13 mouse cellular contexts compared by ENCODE assay signal in the genomic region with DNA sequence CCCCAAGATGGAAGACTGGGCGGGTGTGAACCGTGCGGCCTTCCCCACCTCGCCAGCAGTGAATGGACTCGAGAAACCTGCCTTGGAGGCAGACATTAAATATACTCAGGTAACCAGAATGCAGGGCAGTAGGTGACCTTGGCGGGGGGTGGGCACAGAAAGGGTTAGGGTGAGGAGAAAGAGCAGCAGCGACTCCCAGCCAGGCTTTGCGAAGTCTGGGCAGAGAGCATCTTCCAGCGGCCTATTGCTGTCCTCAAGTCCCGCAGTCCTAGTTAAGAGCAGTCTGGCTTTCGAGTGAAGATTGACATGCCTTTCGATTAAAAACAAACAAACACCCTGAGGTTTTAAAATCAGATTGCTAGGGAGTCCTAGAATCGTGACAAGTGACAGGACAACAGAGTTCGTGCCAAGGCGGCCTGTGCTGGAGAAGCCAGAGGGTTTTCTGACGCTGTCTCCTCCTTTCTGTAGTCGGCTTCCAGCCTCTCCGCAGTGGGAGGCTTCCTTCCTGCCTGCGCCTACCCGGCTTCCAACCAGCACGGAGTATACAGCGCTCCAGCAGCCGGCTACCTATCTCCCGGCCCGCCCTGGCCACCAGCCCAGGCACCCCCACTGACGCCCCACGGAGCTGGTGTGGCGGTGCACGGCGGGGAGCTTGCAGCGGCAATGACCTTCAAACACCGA. TPM values are rescaled to one million over a fixed set of nuclear protein-coding genes. Genes with fewer than 3 reads are reported as not detected.
DNase-seq lines count a peak whose midpoint lies in the region; ATAC-seq and TF ChIP-seq lines count a peak whose summit lies in the region.
"Had no signal": no experiment of that assay in that cellular context is flagged by ENCODE, and none has a peak within 500 bp of the region (broad histone marks: within the 10 kb centered on the region; RNA-seq: fewer than 3 reads in every experiment).

No protein-coding gene starts in this region.

- ATAC-seq in lung, embryonic 16.5 days (ENCODE audit: low read depth), result peak; percentile 49; the same call in 1 of the 2 replicates
- no peak for ATAC-seq in lung, postnatal 0 days
- ATAC-seq in forebrain, embryonic 14.5 days, result peak; percentile 48; the same call in 1 of the 2 replicates
- no peak for ATAC-seq in neural tube, embryonic 13.5 days (ENCODE audit: low read depth)
- ATAC-seq in CD4-positive, CD25-positive, alpha-beta regulatory T cell, adult 4 months, result no peak

- no peak overlapping the region for H3K4me3 ChIP-seq in lung, embryonic 16.5 days (ENCODE audit: low read length)
- no peak overlapping the region for H3K4me3 ChIP-seq in lung, postnatal 0 days (ENCODE audit: low read depth, low read length)
- H3K4me3 ChIP-seq in forebrain, embryonic 14.5 days (ENCODE audit: low read depth, low read length), result no peak overlapping the region
- peak overlapping the region; percentile 17; the same call in 1 of the 2 replicates for H3K4me3 ChIP-seq in neural tube, embryonic 13.5 days
- H3K4me3 ChIP-seq: liver, embryonic 15.5 days had no signal

- no peak for TF ChIP-seq CTCF in lung, postnatal 0 days (IDR thresholded peaks at IDR 0.05)

- H3K27ac ChIP-seq in lung, embryonic 16.5 days (ENCODE audit: low read length), result no peak overlapping the region
- no peak overlapping the region for H3K27ac ChIP-seq in lung, postnatal 0 days (ENCODE audit: low read length)
- no peak overlapping the region for H3K27ac ChIP-seq in forebrain, embryonic 14.5 days (ENCODE audit: low read depth, low read length)
- H3K27ac ChIP-seq in neural tube, embryonic 13.5 days (replicated peaks), result no peak overlapping the region
- H3K27ac ChIP-seq: liver, embryonic 15.5 days had no signal

- H3K9ac ChIP-seq in lung, embryonic 16.5 days (ENCODE audit: low read length), result no peak overlapping the region
- H3K9ac ChIP-seq in lung, postnatal 0 days (replicated peaks; ENCODE audit: low read depth), result no peak overlapping the region
- H3K9ac ChIP-seq in forebrain, embryonic 14.5 days (ENCODE audit: low read length), result no peak overlapping the region
- H3K9ac ChIP-seq in neural tube, embryonic 13.5 days, result no peak overlapping the region
- H3K9ac ChIP-seq: liver, embryonic 15.5 days had no signal

- WGBS in lung, embryonic 16.5 days, result 2% methylated on average over 32 of the region's 32 CpGs
- 1% methylated on average over 32 of the region's 32 CpGs for WGBS in lung, postnatal 0 days
- 1% methylated on average over 32 of the region's 32 CpGs for WGBS in forebrain, embryonic 14.5 days
- WGBS in neural tube, embryonic 13.5 days, result under 1% methylated on average over 32 of the region's 32 CpGs

- no peak for TF ChIP-seq EP300 in lung, postnatal 0 days (IDR thresholded peaks at IDR 0.05)

- H3K27me3 ChIP-seq in lung, embryonic 16.5 days (ENCODE audit: control insufficient read depth, insufficient read depth, low read depth, low read length), result peaks cover 89% of the 10 kb centered on the region
- peaks cover 87% of the 10 kb centered on the region for H3K27me3 ChIP-seq in lung, postnatal 0 days (replicated peaks; ENCODE audit: insufficient read depth, low read length)
- peaks cover 91% of the 10 kb centered on the region for H3K27me3 ChIP-seq in forebrain, embryonic 14.5 days (replicated peaks; ENCODE audit: control insufficient read depth, insufficient read depth, low read length)
- H3K27me3 ChIP-seq in neural tube, embryonic 13.5 days, result peaks cover 93% of the 10 kb centered on the region

- H3K4me2 ChIP-seq in lung, embryonic 16.5 days (ENCODE audit: low read depth, low read length), result no peak overlapping the region
- no peak overlapping the region for H3K4me2 ChIP-seq in lung, postnatal 0 days (replicated peaks; ENCODE audit: low read depth, low read length)
- no peak overlapping the region for H3K4me2 ChIP-seq in forebrain, embryonic 14.5 days (ENCODE audit: low read length)
- peak overlapping the region; percentile 14; the same call in 1 of the 2 replicates for H3K4me2 ChIP-seq in neural tube, embryonic 13.5 days
- H3K4me2 ChIP-seq: liver, embryonic 15.5 days had no signal

- H3K36me3 ChIP-seq in lung, embryonic 16.5 days (ENCODE audit: control insufficient read depth, insufficient read depth, low read length), result no peaks in the 10 kb centered on the region
- H3K36me3 ChIP-seq in lung, postnatal 0 days (ENCODE audit: insufficient read depth, low read length), result no peaks in the 10 kb centered on the region
- H3K36me3 ChIP-seq in forebrain, embryonic 14.5 days (ENCODE audit: control insufficient read depth, insufficient read depth, low read length), result no peaks in the 10 kb centered on the region
- no peaks in the 10 kb centered on the region for H3K36me3 ChIP-seq in neural tube, embryonic 13.5 days
- H3K36me3 ChIP-seq: liver, embryonic 15.5 days had no signal

- peak; percentile 80 for DNase-seq in heart, adult 11 months
- no peak for DNase-seq in heart, postnatal 25 days (ENCODE audit: low spot score)
- DNase-seq in lung, postnatal 0 days (ENCODE audit: low spot score), result no peak
- DNase-seq in forebrain, embryonic 14.5 days (ENCODE audit: low spot score), result no peak
- DNase-seq in MN1 (ENCODE audit: low spot score), result no peak
- DNase-seq: B cell, adult 2 months; cerebellum, adult 9-10 months had no signal

- intact Hi-C loops in heart, postnatal 25 days (cut with DNase I), result loop anchor here (10.0 kb wide), 1 partner anchor 667 kb away; no protein-coding TSS in a partner anchor

- no peaks in the 10 kb centered on the region for H3K9me3 ChIP-seq in lung, embryonic 16.5 days (ENCODE audit: control insufficient read depth, low read length)
- no peaks in the 10 kb centered on the region for H3K9me3 ChIP-seq in lung, postnatal 0 days (ENCODE audit: low read length)
- H3K9me3 ChIP-seq in forebrain, embryonic 14.5 days (replicated peaks; ENCODE audit: control insufficient read depth, low read length), result no peaks in the 10 kb centered on the region
- no peaks in the 10 kb centered on the region for H3K9me3 ChIP-seq in neural tube, embryonic 13.5 days
- H3K9me3 ChIP-seq: liver, embryonic 15.5 days had no signal

- H3K4me1 ChIP-seq in lung, embryonic 16.5 days (replicated peaks; ENCODE audit: control insufficient read depth, insufficient read depth, low read length), result no peaks in the 10 kb centered on the region
- no peaks in the 10 kb centered on the region for H3K4me1 ChIP-seq in lung, postnatal 0 days (ENCODE audit: insufficient read depth, low read depth, low read length)
- H3K4me1 ChIP-seq in forebrain, embryonic 14.5 days (ENCODE audit: control insufficient read depth, insufficient read depth, low read length), result no peaks in the 10 kb centered on the region
- H3K4me1 ChIP-seq in neural tube, embryonic 13.5 days (replicated peaks), result peaks cover 10% of the 10 kb centered on the region
- H3K4me1 ChIP-seq: liver, embryonic 15.5 days had no signal

RNA-seq across cellular contexts. Expression of gene Pax1, which starts 6.3 kb away (rescaled TPM):
- not detected for total RNA-seq in heart, postnatal 25 days (2021)
- 0.38 and 0.70 TPM in 2 replicates for polyA plus RNA-seq in lung, embryonic 16.5 days (2015; fragmentation: Nextera tagmentation; extraction: Ambion mirVana)
- polyA plus RNA-seq in lung, postnatal 0 days (2015; fragmentation: Nextera tagmentation; extraction: Ambion mirVana), result not detected in 2 replicates
- polyA plus RNA-seq in forebrain, embryonic 14.5 days (2014; fragmentation: Nextera tagmentation; extraction: Ambion mirVana), result not detected in 2 replicates
- polyA plus RNA-seq in neural tube, embryonic 13.5 days (2015; fragmentation: Nextera tagmentation; extraction: Ambion mirVana), result 1.7 and 9.6 TPM in 2 replicates
- not detected for polyA plus RNA-seq in CD4-positive, CD25-positive, alpha-beta regulatory T cell, adult 4 months (2017; shearing (Covaris generic))
- total RNA-seq: gastrocnemius, adult 8-10 months; neutrophil, adult 5-6 weeks had no signal
- polyA plus RNA-seq: liver, embryonic 15.5 days had no signal

Comparison
In these comparisons a context has a peak if more than half of its experiments do, and no peak if none do; other contexts are left out.
1. ATAC-seq: peak in lung, embryonic 16.5 days (single experiment) and forebrain, embryonic 14.5 days (single experiment); none in lung, postnatal 0 days (single experiment), neural tube, embryonic 13.5 days (single experiment) and CD4-positive, CD25-positive, alpha-beta regulatory T cell, adult 4 months (single experiment).